Mouse (Mus musculus) WW6 (cell line): ENCODE measurements around the gene Tspan10.

Source experiments
- DNase-seq: peaks from one replicate; pipeline ENCODE4 v3.0.0-alpha.2; 2013; ENCODE audit warnings: low read depth, low spot score

The Tspan10 gene

DNA sequence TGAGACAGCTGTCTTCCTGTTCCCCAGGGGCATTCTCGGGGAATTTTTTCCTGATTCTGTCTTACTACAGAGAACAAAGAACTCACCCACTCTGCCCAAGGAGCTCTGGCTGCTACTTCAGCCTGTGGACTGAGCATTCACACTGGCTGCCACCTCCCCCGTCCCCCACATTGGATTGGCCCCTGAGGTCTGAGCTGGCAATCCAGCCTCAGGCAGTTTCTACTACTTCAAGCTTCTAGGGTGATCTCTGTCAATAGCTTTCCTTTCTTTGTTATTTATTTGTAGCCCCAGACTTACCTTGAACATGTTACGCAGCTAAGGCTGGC is 50.4 kb downstream of the Tspan10 start:
- no peak for DNase-seq

DNA sequence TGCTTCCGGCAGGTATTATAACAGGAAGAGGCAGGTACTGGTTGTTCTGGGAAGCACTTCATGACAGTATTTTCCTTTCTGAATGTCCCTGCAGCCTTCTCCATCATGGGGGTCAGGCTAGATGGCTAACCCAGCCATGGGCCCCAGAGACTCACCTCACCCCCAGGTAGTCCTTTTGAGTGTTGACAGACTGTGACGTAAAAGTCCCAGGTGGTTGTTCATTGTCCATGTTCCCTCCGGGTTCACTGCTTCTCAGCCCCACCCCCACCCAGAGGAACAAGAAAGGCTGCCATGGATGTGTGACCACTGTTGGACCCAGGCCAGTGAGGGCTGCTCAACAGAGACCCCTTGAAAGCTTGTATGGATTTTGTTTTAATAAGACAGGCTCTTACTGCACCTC is 50.9 kb downstream of the Tspan10 start:
- DNase-seq: no peak

GRCm38 (mm10) chr11:120493911-120494310 is 51.5 kb downstream of the Tspan10 start:
- DNase-seq: no peak
